Mouse (Mus musculus) urinary bladder, postnatal 25 days (tissue): ENCODE measurements around the gene Cdhr5.
"Not testable (repeated sequence)": the region's sequence is repeated elsewhere in the genome, so short reads cannot be mapped to it uniquely, and the experiment has no call there.

Experiments
- DNase-seq: peaks from one replicate; pipeline ENCODE4 v3.0.0; 2022; ENCODE audit warnings: low spot score

Gene Cdhr5

GRCm38 (mm10) chr7:141277701-141278678, 1.4 kb upstream of the Cdhr5 start:
- no peak for DNase-seq

GRCm38 (mm10) chr7:141275356-141275755, 1.2 kb downstream of the Cdhr5 start:
- DNase-seq, result no peak

DNA sequence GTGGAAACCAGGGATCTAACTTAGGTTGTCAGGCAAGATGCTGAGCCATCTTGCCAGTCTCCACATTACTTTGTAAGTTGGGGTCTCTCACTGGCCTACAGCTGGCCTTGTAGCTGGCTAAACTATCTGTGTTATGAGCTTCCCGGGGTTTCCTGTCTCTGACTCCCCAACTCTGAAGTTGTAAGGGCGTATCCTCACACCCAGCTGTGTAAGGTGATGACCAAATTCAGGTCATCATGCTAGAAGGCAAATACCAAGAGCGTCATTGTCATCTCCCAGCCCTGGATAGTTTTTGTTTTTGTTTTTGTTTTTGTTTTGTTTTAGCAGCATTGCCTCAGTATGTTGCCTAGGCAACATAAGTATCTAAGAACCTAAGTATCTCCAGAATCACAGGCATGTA, 6.0 kb downstream of the Cdhr5 start:
- DNase-seq, result no peak

GRCm38 (mm10) chr7:141269273-141269545, 7.4 kb downstream of the Cdhr5 start:
- DNase-seq, result no peak

- no peak for DNase-seq
Measured at GRCm38 (mm10) chr7:141268466-141269272, 7.9 kb downstream of the Cdhr5 start.

GRCm38 (mm10) chr7:141265739-141266561, 10.6 kb downstream of the Cdhr5 start, which contains the start of gene Irf7:
Gene Irf7, minus strand, starts transcription at chr7:141266481.
- DNase-seq, result peak; percentile 54

DNA sequence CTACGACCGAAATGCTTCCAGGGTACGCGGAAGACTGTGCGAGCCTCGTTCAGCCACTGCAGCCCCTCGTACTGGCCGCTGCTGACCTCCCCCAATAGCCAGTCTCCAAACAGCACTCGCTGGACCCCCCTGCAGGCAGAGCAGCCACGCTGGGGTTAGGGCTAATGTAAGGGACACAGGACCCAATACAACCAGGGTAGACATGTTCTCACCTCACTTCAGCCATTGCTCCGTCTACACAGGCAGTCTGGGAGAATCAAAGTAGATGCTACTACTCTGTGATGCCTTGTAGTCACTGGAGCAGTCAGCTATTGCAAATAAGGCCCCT, 11.2 kb downstream of the Cdhr5 start:
- DNase-seq, result no peak

DNA sequence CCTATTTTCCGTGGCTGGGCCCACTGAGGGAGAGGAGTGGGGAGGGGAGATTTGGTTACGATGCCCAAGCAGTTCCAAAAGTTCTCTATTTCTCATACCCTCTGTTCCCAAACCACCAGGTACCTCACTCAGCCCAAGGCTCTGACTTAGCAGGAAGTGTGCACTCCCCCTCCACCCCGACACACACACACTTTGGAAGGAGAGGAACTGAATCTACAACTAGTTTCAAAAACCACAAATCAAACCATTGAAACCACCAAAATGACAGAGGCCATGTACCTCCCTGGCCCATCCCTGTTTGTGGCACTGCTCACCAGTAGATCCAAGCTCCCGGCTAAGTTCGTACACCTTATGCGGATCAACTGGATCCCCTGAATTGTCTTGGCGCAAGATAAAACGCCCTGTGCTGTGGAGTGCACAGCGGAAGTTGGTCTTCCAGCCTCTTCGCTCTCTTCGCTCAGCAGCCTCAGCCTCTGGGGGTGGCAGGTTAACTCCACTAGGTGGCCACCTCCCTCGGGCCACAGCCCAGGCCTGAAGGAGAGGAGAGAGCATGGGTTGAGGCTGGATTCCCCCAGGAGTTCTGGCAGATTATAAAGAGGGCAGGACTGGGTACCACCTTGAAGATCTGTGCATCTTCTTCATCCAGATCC, 11.7 kb downstream of the Cdhr5 start:
- no peak for DNase-seq

DNA sequence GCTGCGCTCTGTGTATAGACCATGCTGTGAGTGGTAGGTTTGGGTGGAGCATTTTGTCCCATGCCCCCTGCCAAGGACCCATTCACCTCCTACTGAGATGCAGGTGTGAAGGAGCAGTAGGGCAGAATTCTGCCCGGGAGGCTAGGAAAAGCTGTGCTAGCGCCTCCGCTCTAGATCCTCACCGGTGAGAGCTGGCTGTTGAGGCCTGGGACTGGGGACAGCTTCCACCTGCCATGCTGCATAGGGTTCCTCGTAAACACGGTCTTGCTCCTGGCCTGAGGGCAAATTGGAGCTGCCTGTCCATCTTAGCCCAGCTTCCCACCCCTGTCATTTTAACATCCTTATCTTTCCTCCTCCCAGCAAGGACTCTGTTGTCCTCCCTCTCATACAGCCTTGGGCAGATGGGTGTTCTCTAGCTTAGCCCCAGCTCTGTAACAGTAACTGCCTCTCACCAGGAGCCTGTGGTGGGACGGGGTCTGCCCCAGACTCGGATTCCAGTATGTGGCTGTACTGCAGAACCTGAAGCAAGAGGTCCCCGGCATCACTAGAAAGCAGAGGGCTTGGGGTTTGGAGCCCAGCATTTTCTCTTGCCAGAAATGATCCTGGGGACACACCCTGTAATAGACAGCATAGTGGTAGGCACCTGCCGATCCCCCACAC, 12.4 kb downstream of the Cdhr5 start:
- no peak for DNase-seq

DNA sequence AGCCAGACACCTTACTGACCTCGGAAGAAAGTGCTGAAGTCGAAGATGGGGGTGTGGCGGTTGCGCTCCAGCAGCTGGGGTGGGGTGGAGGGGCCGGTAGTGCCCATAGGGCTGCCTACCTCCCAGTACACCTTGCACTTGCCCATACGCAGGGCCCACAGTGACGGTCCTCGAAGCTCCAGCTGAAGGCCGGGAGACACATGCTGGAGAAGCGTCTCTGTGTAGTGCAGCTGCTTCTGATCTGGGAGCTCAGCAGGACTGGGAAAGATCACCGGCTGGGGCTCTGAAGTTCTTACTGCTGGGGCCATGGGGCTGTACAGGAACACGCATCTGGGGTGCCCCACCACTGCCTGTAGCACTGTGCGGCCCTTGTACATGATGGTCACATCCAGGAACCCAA, 12.9 kb downstream of the Cdhr5 start:
- DNase-seq, result no peak

GRCm38 (mm10) chr7:141261480-141261879, 15.1 kb downstream of the Cdhr5 start:
- no peak for DNase-seq

GRCm38 (mm10) chr7:141256159-141256558, 20.4 kb downstream of the Cdhr5 start:
- DNase-seq, result no peak

DNA sequence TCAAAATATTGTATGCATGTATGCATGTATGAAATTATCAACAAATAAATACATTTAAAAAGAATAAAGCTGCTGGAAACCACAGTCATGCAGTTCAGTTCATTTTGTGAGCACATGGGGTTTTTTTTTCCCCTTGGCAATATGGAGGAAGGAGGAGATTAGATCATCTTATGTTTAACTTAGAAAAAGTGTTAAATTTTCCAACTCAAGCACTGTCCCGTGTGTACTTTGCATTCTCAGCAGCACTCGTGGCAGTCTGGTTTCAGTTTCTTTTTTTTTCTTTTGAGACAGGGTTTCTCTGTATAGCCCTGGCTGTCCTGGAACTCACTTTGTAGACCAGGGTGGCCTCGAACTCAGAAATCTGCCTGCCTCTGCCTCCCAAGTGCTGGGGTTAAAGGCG, 26.1 kb downstream of the Cdhr5 start:
- not testable (repeated sequence) for DNase-seq

DNA sequence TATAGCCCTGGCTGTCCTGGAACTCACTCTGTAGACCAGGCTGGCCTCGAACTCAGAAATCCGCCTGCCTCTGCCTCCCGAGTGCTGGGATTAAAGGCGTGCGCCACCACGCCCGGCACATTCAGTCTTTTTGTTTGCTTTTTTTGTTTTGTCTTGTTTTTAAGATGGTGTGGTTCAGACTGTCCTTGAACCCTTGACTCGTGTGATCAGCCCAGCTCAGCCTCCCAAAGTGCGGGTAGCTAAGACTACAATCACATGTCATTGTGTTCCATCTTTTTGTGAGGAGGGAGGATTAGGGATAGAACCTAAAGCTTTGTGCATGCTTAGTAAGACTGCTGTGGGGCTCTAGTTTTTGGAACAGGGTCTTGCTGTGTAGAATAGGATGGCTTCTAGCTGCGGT, 45.0 kb downstream of the Cdhr5 start:
- no peak for DNase-seq

DNA sequence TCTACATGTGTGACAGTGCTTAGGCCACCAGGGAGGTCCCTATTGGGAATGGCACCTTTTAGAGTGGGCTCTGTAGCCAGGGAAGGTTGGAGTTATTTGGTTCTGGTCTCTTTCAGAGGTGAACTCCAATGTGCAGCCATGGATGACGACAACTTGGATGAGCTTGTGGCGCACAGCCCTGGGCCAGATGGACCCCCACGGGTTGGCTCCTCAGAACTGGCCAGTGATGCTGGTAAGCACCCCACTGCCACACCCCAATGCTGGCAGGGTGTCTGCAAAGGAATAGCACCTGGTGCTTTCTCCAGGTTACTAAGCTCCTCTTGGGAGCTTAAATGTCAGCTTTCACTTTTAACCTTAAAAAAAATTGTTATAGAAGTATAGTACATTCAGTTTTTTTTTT, 45.5 kb downstream of the Cdhr5 start:
- DNase-seq, result no peak

DNA sequence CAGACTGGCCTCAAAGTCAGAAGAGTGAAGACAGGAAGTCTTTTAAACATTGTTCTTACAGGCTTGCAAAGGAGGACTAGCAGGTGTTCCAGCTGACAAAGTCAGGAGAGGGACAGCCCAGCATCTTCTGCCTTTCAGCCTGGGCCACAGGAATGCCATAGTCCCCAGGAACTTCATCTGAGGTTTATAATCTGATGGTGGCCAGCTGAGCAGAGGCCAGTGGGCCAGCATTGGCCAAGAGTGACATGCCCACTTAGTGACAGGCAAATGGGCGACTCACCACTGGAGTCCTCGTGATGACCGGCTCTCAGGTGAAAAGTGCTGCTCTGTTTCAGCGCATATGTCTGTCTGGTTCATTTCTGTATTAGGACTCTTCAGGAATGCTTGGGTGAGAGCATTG, 46.0 kb downstream of the Cdhr5 start:
- no peak for DNase-seq

- no peak for DNase-seq
Measured at GRCm38 (mm10) chr7:141229702-141230101, 46.9 kb downstream of the Cdhr5 start.

DNA sequence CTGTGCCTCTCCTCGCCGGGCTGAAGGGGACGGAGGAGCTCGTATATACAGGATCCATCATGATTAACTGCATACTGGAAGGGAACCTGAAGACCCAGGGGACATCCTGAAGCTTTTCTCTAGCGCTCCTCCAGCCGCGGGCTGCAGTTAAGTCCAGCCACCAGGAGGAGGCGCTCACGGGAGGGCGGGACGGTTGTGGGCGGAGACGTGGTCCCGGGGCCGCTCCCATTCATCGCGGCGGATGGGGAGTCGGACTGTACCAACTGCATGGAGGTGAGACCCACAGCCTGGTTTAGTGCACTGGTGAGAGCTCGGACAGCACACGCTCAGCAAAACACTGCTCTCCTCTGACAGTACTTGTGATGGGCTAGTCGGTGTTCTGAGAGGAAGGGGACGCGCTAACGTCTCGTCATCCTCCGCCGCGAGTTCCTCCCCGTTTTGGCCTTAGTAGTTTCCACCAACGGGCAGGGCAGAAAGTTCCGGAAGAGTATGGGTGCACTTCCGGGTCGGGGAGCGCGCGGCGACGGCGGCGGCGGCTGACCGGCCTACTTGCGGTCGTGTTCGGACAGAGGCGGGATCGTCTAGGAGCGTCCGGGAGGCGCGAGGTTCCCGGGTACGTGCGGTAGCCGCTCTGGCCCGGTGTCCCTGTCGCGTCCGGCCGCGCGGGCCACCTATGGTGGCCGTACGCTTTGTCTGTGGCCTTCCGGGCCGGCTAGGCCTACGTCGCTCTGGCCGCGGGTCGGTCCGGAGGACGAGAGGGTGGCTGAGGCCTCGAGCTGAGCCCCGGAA, 48.1 kb downstream of the Cdhr5 start, which contains the start of gene Phrf1:
Phrf1 (plus strand) TSS at position 506 of the 789 bp plus-strand sequence.
- peak; percentile 97 for DNase-seq

GRCm38 (mm10) chr7:141227796-141228195, 48.8 kb downstream of the Cdhr5 start:
- DNase-seq, result no peak

DNA sequence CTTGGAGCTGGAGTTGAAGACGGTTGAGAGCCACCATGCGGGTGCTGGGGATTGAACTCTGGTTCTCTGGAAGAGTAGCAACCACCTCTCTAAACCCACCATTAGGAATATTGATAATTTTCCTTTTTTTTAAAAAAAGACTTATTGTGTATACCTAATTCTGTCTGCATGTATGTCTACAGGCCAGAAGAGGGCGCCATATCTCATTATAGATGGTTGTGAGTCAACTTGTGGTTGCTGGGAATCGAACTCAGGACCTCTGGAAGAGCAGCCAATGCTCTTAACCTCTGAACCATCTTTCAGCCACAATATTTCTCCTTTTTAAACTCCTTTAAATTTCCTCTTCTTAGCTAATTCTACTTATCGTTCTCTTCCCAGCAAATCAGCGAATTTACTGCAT, 50.1 kb downstream of the Cdhr5 start:
- no peak for DNase-seq
